Mouse (Mus musculus) brain, embryonic 14.5 days (tissue): ENCODE data around the gene Wdr81.

ENCODE experiments used
- CTCF ChIP-seq: fragments of 200-500 bp; IDR thresholded peaks from 2 replicates; pipeline ENCODE4 v1.5.1; 2012; ENCODE audit warnings: inconsistent platforms, mild to moderate bottlenecking, moderate library complexity, borderline replicate concordance; ENCODE audit not compliant: insufficient read depth, insufficient read length; ENCODE audit errors: extremely low read depth
- POLR2A ChIP-seq: fragments of 200-500 bp; IDR thresholded peaks from 2 replicates; pipeline ENCODE4 v1.6.1; 2012; ENCODE audit warnings: mild to moderate bottlenecking, inconsistent platforms, borderline replicate concordance; ENCODE audit not compliant: poor library complexity, insufficient read depth, insufficient read length, severe bottlenecking; ENCODE audit errors: extremely low read depth

- TF ChIP-seq POLR2A, result no peak
- TF ChIP-seq CTCF, result no peak
Measured at GRCm38 (mm10) chr11:75486192-75486591, 31.7 kb upstream of the Wdr81 start.
